Mouse (Mus musculus) thymus, adult 2 months (tissue): ENCODE measurements around the gene Repin1. TPM values are rescaled to one million over a fixed set of nuclear protein-coding genes. Genes with fewer than 3 reads are reported as not detected.

ENCODE experiments used
- DNase-seq: peaks from one replicate; pipeline ENCODE4 v3.0.0; 2021
- H3K27ac ChIP-seq: fragments of 200-500 bp; 2 replicates; pipeline ENCODE4 v1.5.1; 2012; ENCODE audit warnings: low read length, control low read depth; ENCODE audit not compliant: control insufficient read depth, insufficient read depth
- H3K27me3 ChIP-seq: fragments of 200-500 bp; 2 replicates; pipeline ENCODE4 v1.6.1; 2012; ENCODE audit warnings: mild to moderate bottlenecking, low read length, moderate library complexity, mixed read lengths; ENCODE audit not compliant: control insufficient read depth, insufficient read depth
- H3K36me3 ChIP-seq: fragments of 200-500 bp; 2 replicates; pipeline ENCODE4 v1.6.1; 2012; ENCODE audit warnings: mild to moderate bottlenecking, low read length, moderate library complexity; ENCODE audit not compliant: control insufficient read depth, insufficient read depth
- H3K4me1 ChIP-seq: fragments of 200-500 bp; replicated peaks from 2 replicates; pipeline ENCODE4 v1.6.1; 2012; ENCODE audit warnings: low read length; ENCODE audit not compliant: control insufficient read depth, insufficient read depth
- H3K4me3 ChIP-seq: fragments of 200-500 bp; 2 replicates; pipeline ENCODE4 v1.5.1; 2012; ENCODE audit warnings: mild to moderate bottlenecking, low read length, control low read depth, moderate library complexity; ENCODE audit not compliant: control insufficient read depth, insufficient read depth
- CTCF ChIP-seq: fragments of 200-500 bp; IDR thresholded peaks from 2 replicates; pipeline ENCODE4 v1.5.1; 2012; ENCODE audit warnings: mild to moderate bottlenecking, control low read depth, low read length, moderate library complexity, borderline replicate concordance; ENCODE audit not compliant: control insufficient read depth, poor library complexity, insufficient read depth; ENCODE audit errors: extremely low read depth
- POLR2A ChIP-seq: fragments of 200-500 bp; IDR thresholded peaks from 2 replicates; pipeline ENCODE4 v1.6.1; 2012; ENCODE audit warnings: mild to moderate bottlenecking, low read length, control low read depth, moderate library complexity; ENCODE audit not compliant: control insufficient read depth, poor library complexity, insufficient read depth; ENCODE audit errors: extremely low read depth
- WGBS: fragments of 180-500 bp; shearing (Covaris S2); methylation state at CpG from one replicate; pipeline ENCODE4 v1.1.7; 2018; 5-methylcytosine and 5-hydroxymethylcytosine counted together
- polyA plus RNA-seq: library from polyadenylated mRNA; depleted of rRNA; stranded (reverse); fragments of >200 nt; gene quantifications from 2 replicates; pipeline ENCODE4 v1.2.3, GENCODE M21; 2012

Repin1 gene
- polyA plus RNA-seq, 1 experiment: 35.3 TPM

GRCm38 (mm10) chr6:48623460-48623859 is 29.8 kb downstream of the Repin1 start:
- TF ChIP-seq CTCF (no peak), POLR2A (no peak)
- no peak overlapping the region for H3K27ac ChIP-seq
- H3K36me3 ChIP-seq: peaks cover 13% of the 10 kb centered on the region; the same call in 1 of the 2 replicates
- no peaks in the 10 kb centered on the region for H3K27me3 ChIP-seq
- no peak overlapping the region for H3K4me3 ChIP-seq
- peaks cover 11% of the 10 kb centered on the region; the same call in 1 of the 2 replicates for H3K4me1 ChIP-seq
- no peak for DNase-seq
- 100% methylated on average over 1 of the region's 1 CpGs for WGBS

- no peak for DNase-seq
- Histone ChIP-seq H3K36me3 (no peaks in the 10 kb centered on the region), H3K4me3 (peak within 1 kb of the TSS; percentile 44), H3K4me1 (peaks cover 22% of the 10 kb centered on the region), H3K27ac (no peak within 1 kb of the TSS), H3K27me3 (no peaks in the 10 kb centered on the region)
- TF ChIP-seq CTCF (no peak), POLR2A (no peak)
- WGBS: 86% methylated on average over 8 of the region's 8 CpGs
These were observed 32.8 kb downstream of the Repin1 start, which contains the start of gene AI854703 for GRCm38 (mm10) chr6:48626464-48626863. TSS of gene AI854703 (plus strand) at chr6:48626764.

GRCm38 (mm10) chr6:48626984-48627383 is 33.3 kb downstream of the Repin1 start:
- Histone ChIP-seq H3K27me3 (no peaks in the 10 kb centered on the region), H3K27ac (no peak overlapping the region), H3K36me3 (no peaks in the 10 kb centered on the region), H3K4me1 (peaks cover 22% of the 10 kb centered on the region), H3K4me3 (peak overlapping the region; percentile 44)
- peak; percentile 42 for DNase-seq
- 1% methylated on average over 32 of the region's 32 CpGs for WGBS
- TF ChIP-seq POLR2A (no peak), CTCF (no peak)

- no peaks in the 10 kb centered on the region for H3K27me3 ChIP-seq
- TF ChIP-seq CTCF (no peak), POLR2A (no peak)
- no peak overlapping the region for H3K27ac ChIP-seq
- no peak for DNase-seq
- H3K4me3 ChIP-seq: no peak overlapping the region
- 19% methylated on average over 7 of the region's 7 CpGs for WGBS
- H3K4me1 ChIP-seq: peaks cover 22% of the 10 kb centered on the region
- no peaks in the 10 kb centered on the region for H3K36me3 ChIP-seq
These were observed 33.8 kb downstream of the Repin1 start for GRCm38 (mm10) chr6:48627511-48627924.

- H3K4me3 ChIP-seq: no peak overlapping the region
- no peaks in the 10 kb centered on the region for H3K27me3 ChIP-seq
- DNase-seq: no peak
- H3K4me1 ChIP-seq: peaks cover 22% of the 10 kb centered on the region
- H3K36me3 ChIP-seq: no peaks in the 10 kb centered on the region
- 72% methylated on average over 3 of the region's 3 CpGs for WGBS
- no peak overlapping the region for H3K27ac ChIP-seq
- no peak for TF ChIP-seq POLR2A
- no peak for TF ChIP-seq CTCF
These were observed 34.7 kb downstream of the Repin1 start for GRCm38 (mm10) chr6:48628377-48628776.

GRCm38 (mm10) chr6:48628808-48629660 is 35.4 kb downstream of the Repin1 start:
- WGBS: 14% methylated on average over 54 of the region's 54 CpGs
- H3K36me3 ChIP-seq: no peaks in the 10 kb centered on the region
- H3K27ac ChIP-seq: no peak overlapping the region
- H3K27me3 ChIP-seq: no peaks in the 10 kb centered on the region
- DNase-seq: peak; percentile 32
- H3K4me1 ChIP-seq: peaks cover 22% of the 10 kb centered on the region
- H3K4me3 ChIP-seq: peak overlapping the region; percentile 42
- TF ChIP-seq POLR2A: no peak
- TF ChIP-seq CTCF: 0 out of 2 replicates have a peak, but pooled peaks have one; percentile 26

- no peak for DNase-seq
- WGBS: 19% methylated on average over 13 of the region's 13 CpGs
- TF ChIP-seq POLR2A (no peak), CTCF (no peak)
- no peaks in the 10 kb centered on the region for H3K36me3 ChIP-seq
- no peak overlapping the region for H3K27ac ChIP-seq
- no peaks in the 10 kb centered on the region for H3K27me3 ChIP-seq
- H3K4me1 ChIP-seq: peaks cover 22% of the 10 kb centered on the region
- H3K4me3 ChIP-seq: peak overlapping the region; percentile 42
These were observed 36.0 kb downstream of the Repin1 start for GRCm38 (mm10) chr6:48629661-48630034.
